ENCODE assay signal across 8 mouse cellular contexts in genomic region chr4:152184353-152185035, GRCm38 (mm10). TPM values are rescaled to one million over a fixed set of nuclear protein-coding genes. Genes with fewer than 3 reads are reported as not detected.
DNase-seq lines count a peak whose midpoint lies in the region; ATAC-seq and TF ChIP-seq lines count a peak whose summit lies in the region.

No protein-coding gene starts in this region.

- WGBS in hindbrain, embryonic 15.5 days, result 56% methylated on average over 7 of the region's 7 CpGs
- WGBS in hindbrain, embryonic 13.5 days, result 65% methylated on average over 7 of the region's 7 CpGs

- peak overlapping the region; percentile 74; the same call in 1 of the 2 replicates for H3K27ac ChIP-seq in hindbrain, embryonic 15.5 days (replicated peaks)
- H3K27ac ChIP-seq in hindbrain, embryonic 13.5 days, result no peak overlapping the region
- H3K27ac ChIP-seq in cortical plate, adult 2 months (ENCODE audit: insufficient read depth, low read length), result no peak overlapping the region

- H3K9ac ChIP-seq in hindbrain, embryonic 15.5 days, result no peak overlapping the region
- H3K9ac ChIP-seq in hindbrain, embryonic 13.5 days, result no peak overlapping the region

- TF ChIP-seq CTCF in cortical plate, adult 2 months (IDR thresholded peaks at IDR 0.05; ENCODE audit: extremely low read depth, insufficient read depth, low read length), result peak; percentile 52

- no peak for TF ChIP-seq POLR2A in cortical plate, adult 2 months (IDR thresholded peaks at IDR 0.05; ENCODE audit: extremely low read depth, insufficient read depth, low read length)

- H3K4me3 ChIP-seq in hindbrain, embryonic 15.5 days, result no peak overlapping the region
- no peak overlapping the region for H3K4me3 ChIP-seq in hindbrain, embryonic 13.5 days
- no peak overlapping the region for H3K4me3 ChIP-seq in cortical plate, adult 2 months (ENCODE audit: insufficient read depth, low read length)

- H3K9me3 ChIP-seq in hindbrain, embryonic 15.5 days, result no peaks in the 10 kb centered on the region
- H3K9me3 ChIP-seq in hindbrain, embryonic 13.5 days, result no peaks in the 10 kb centered on the region

- H3K27me3 ChIP-seq in hindbrain, embryonic 15.5 days, result no peaks in the 10 kb centered on the region
- H3K27me3 ChIP-seq in hindbrain, embryonic 13.5 days, result peaks cover 4% of the 10 kb centered on the region; the same call in 1 of the 2 replicates

- H3K4me2 ChIP-seq in hindbrain, embryonic 15.5 days, result no peak overlapping the region
- H3K4me2 ChIP-seq in hindbrain, embryonic 13.5 days, result no peak overlapping the region

- DNase-seq in right cerebral cortex, adult 18-20 months, result peak; percentile 56
- no peak for DNase-seq in right cerebral cortex, postnatal 36 days (ENCODE audit: low spot score in 2 of 2)
- peak; percentile 36 for DNase-seq in right cerebral cortex, postnatal 25 days
- no peak for DNase-seq in adrenal gland, postnatal 36 days
- no peak for DNase-seq in kidney, adult 8-10 months

- H3K4me1 ChIP-seq in hindbrain, embryonic 15.5 days (replicated peaks), result peaks cover 39% of the 10 kb centered on the region
- H3K4me1 ChIP-seq in hindbrain, embryonic 13.5 days (replicated peaks), result peaks cover 44% of the 10 kb centered on the region
- peaks cover 6% of the 10 kb centered on the region for H3K4me1 ChIP-seq in cortical plate, adult 2 months (ENCODE audit: control insufficient read depth, insufficient read depth, low read length)

- no peak for ATAC-seq in hindbrain, embryonic 15.5 days (ENCODE audit: low FRiP score, low read depth)
- no peak for ATAC-seq in hindbrain, embryonic 13.5 days (ENCODE audit: low FRiP score)

- H3K36me3 ChIP-seq in hindbrain, embryonic 15.5 days, result no peaks in the 10 kb centered on the region; the same call in 1 of the 2 replicates
- 0 out of 2 replicates have a peak, but pooled peaks cover 4% of the 10 kb centered on the region for H3K36me3 ChIP-seq in hindbrain, embryonic 13.5 days

RNA-seq across cellular contexts. Expression of gene Acot7, which starts 6.6 kb away (rescaled TPM):
- 427 and 433 TPM in 2 replicates for polyA plus RNA-seq in hindbrain, embryonic 15.5 days (2015; fragmentation: Nextera tagmentation; extraction: Ambion mirVana)
- polyA plus RNA-seq in hindbrain, embryonic 13.5 days (2015; fragmentation: Nextera tagmentation; extraction: Ambion mirVana), result 269 and 299 TPM in 2 replicates
- polyA plus RNA-seq in cortical plate, adult 2 months (2012; rRNA removed), result 333 and 334 TPM in 2 replicates
- total RNA-seq in adrenal gland, postnatal 36 days (2021), result 10 to 100 TPM; 37.1 to 53.6 TPM

RNA-seq across cellular contexts. Expression of gene Hes2, which starts 25.8 kb away (rescaled TPM):
- not detected in 2 replicates for polyA plus RNA-seq in hindbrain, embryonic 15.5 days (2015; fragmentation: Nextera tagmentation; extraction: Ambion mirVana)
- polyA plus RNA-seq in hindbrain, embryonic 13.5 days (2015; fragmentation: Nextera tagmentation; extraction: Ambion mirVana), result 0.34 and 1.8 TPM in 2 replicates
- polyA plus RNA-seq in cortical plate, adult 2 months (2012; rRNA removed), result not detected in 2 replicates
- total RNA-seq in adrenal gland, postnatal 36 days (2021), result not detected

RNA-seq across cellular contexts. Expression of gene Espn, which starts 32.3 kb away (rescaled TPM):
- 0.29 and 0.31 TPM in 2 replicates for polyA plus RNA-seq in hindbrain, embryonic 15.5 days (2015; fragmentation: Nextera tagmentation; extraction: Ambion mirVana)
- 0.09 and 0.22 TPM in 2 replicates for polyA plus RNA-seq in hindbrain, embryonic 13.5 days (2015; fragmentation: Nextera tagmentation; extraction: Ambion mirVana)
- 1.8 and 2.6 TPM in 2 replicates for polyA plus RNA-seq in cortical plate, adult 2 months (2012; rRNA removed)
- total RNA-seq in adrenal gland, postnatal 36 days (2021), result 1 to 10 TPM; 1.2 to 1.5 TPM

Comparison
In these comparisons a context has a peak if more than half of its experiments do, and no peak if none do; other contexts are left out.
1. DNase-seq: peak in right cerebral cortex, adult 18-20 months (single experiment) and right cerebral cortex, postnatal 25 days (single experiment); none in right cerebral cortex, postnatal 36 days (0 of 2), adrenal gland, postnatal 36 days (0 of 2) and kidney, adult 8-10 months (0 of 2).